Mouse (Mus musculus): ENCODE results near the gene Def6.

DNA sequence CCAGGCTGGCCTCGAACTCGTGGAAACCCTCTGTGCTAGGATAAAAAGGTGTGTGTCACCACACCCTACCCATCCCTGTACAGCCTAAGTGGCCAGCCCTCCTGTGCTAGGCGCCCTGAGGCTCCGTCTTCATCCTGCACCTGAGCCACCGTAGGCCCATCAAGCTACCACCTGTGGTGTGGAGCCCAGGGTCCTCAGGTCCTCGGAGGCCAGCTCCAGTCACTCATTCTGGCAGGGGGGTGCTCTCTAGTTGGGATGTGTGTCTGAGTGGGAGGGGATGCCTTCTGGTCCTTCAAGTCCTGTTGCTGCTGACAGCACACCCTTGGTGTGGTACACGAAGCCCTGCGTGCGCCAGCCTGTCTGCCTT is 52.9 kb downstream of the Def6 start:
- TF ChIP-seq CTCF (IDR thresholded peaks at IDR 0.05; ENCODE audit: low read depth): no peak
- TF ChIP-seq EP300 (optimal IDR thresholded peaks at IDR 0.05): no peak
